Mouse (Mus musculus) kidney, embryonic 14.5 days (tissue): ENCODE results near the gene Cacna1c. TPM values are rescaled to one million over a fixed set of nuclear protein-coding genes. Genes with fewer than 3 reads are reported as not detected.

Experiments used
- ATAC-seq: fragments of 200-750 bp; cut with Nextera tagmentation; 2 replicates; pipeline ENCODE4 v1.8.0; 2017; ENCODE audit warnings: moderate number of reproducible peaks, mild to moderate bottlenecking, moderate TSS enrichment, moderate library complexity; ENCODE audit not compliant: low FRiP score, low TSS enrichment
- H3K27ac ChIP-seq: fragments of 300-500 bp; sonication (generic); 2 replicates; pipeline ENCODE4 v1.5.1; 2014; ENCODE audit warnings: low read depth, mild to moderate bottlenecking, low read length, moderate library complexity, mixed read lengths
- H3K27me3 ChIP-seq: fragments of 300-500 bp; sonication (generic); 2 replicates; pipeline ENCODE4 v1.6.1; 2014; ENCODE audit warnings: mild to moderate bottlenecking, low read length; ENCODE audit not compliant: control insufficient read depth, insufficient read depth
- H3K36me3 ChIP-seq: fragments of 300-500 bp; sonication (generic); 2 replicates; pipeline ENCODE4 v1.6.1; 2014; ENCODE audit warnings: low read length, mixed read lengths; ENCODE audit not compliant: control insufficient read depth, insufficient read depth
- H3K4me1 ChIP-seq: fragments of 300-500 bp; sonication (generic); 2 replicates; pipeline ENCODE4 v1.6.1; 2014; ENCODE audit warnings: low read length, mixed read lengths; ENCODE audit not compliant: control insufficient read depth, insufficient read depth
- H3K4me2 ChIP-seq: fragments of 300-500 bp; sonication (generic); replicated peaks from 2 replicates; pipeline ENCODE4 v1.6.1; 2014; ENCODE audit warnings: low read depth, mild to moderate bottlenecking, low read length
- H3K4me3 ChIP-seq: fragments of 300-500 bp; sonication (generic); 2 replicates; pipeline ENCODE4 v1.5.1; 2014; ENCODE audit warnings: mild to moderate bottlenecking, low read length
- H3K9ac ChIP-seq: fragments of 300-500 bp; sonication (generic); 2 replicates; pipeline ENCODE4 v1.6.1; 2014; ENCODE audit warnings: low read depth, mild to moderate bottlenecking, low read length, moderate library complexity
- H3K9me3 ChIP-seq: fragments of 300-500 bp; sonication (generic); 2 replicates; pipeline ENCODE4 v1.6.1; 2016; ENCODE audit warnings: low read length; ENCODE audit not compliant: control insufficient read depth
- WGBS: fragments of 180-500 bp; shearing (Covaris S2); extraction: QIAGEN DNeasy Blood & Tissue Kit; methylation state at CpG from one replicate; pipeline ENCODE4 v1.1.7; 2014; 5-methylcytosine and 5-hydroxymethylcytosine counted together
- polyA plus RNA-seq: library from polyadenylated mRNA; unstranded; fragments of >200 nt; fragmentation: Nextera tagmentation; extraction: Ambion mirVana; gene quantifications from 2 replicates; pipeline ENCODE4 v1.2.1, GENCODE M21; 2014

Cacna1c gene
- polyA plus RNA-seq, 1 experiment from 2014 or later, result 3.3 TPM

DNA sequence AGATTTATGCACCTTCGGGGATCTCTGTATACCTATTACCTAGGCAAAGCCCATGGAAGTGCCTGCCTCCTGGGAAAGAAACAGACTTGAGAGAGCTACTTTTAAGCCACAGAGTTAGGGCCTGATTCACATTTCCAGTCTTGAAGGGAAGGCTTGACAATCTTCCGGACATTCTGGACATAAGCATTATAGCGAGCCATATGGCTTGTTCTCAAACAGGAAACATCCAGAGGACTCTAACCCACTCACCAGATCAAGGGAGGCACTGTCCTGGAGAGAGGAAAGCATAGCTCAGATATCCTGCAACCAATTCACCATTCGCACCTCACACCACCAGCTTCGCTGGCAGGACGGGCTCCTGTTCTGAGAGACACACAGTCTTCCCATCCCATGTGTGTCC, 302.2 kb downstream of the Cacna1c start:
- no peak for ATAC-seq
- H3K9ac ChIP-seq, result no peak overlapping the region
- 78% methylated on average over 6 of the region's 6 CpGs for WGBS
- H3K27ac ChIP-seq, result no peak overlapping the region
- no peak overlapping the region for H3K4me2 ChIP-seq
- no peaks in the 10 kb centered on the region for H3K36me3 ChIP-seq
- no peak overlapping the region for H3K4me3 ChIP-seq
- no peaks in the 10 kb centered on the region for H3K27me3 ChIP-seq
- H3K9me3 ChIP-seq, result no peaks in the 10 kb centered on the region
- no peaks in the 10 kb centered on the region for H3K4me1 ChIP-seq

- no peaks in the 10 kb centered on the region for H3K27me3 ChIP-seq
- H3K27ac ChIP-seq, result no peak overlapping the region
- H3K4me2 ChIP-seq, result no peak overlapping the region
- no peaks in the 10 kb centered on the region for H3K9me3 ChIP-seq
- H3K36me3 ChIP-seq, result no peaks in the 10 kb centered on the region
- no peak for ATAC-seq
- H3K4me3 ChIP-seq, result no peak overlapping the region
- H3K9ac ChIP-seq, result no peak overlapping the region
- H3K4me1 ChIP-seq, result no peaks in the 10 kb centered on the region
- 52% methylated on average over 4 of the region's 4 CpGs for WGBS
Observed at GRCm38 (mm10) chr6:118889441-118889840, 306.8 kb downstream of the Cacna1c start.

GRCm38 (mm10) chr6:118887032-118887431, 309.2 kb downstream of the Cacna1c start:
- Histone ChIP-seq H3K9me3 (no peaks in the 10 kb centered on the region), H3K9ac (no peak overlapping the region), H3K27me3 (no peaks in the 10 kb centered on the region), H3K4me3 (no peak overlapping the region), H3K27ac (no peak overlapping the region), H3K4me2 (no peak overlapping the region), H3K4me1 (no peaks in the 10 kb centered on the region), H3K36me3 (no peaks in the 10 kb centered on the region)
- ATAC-seq, result no peak
- WGBS, result 57% methylated on average over 8 of the region's 8 CpGs

GRCm38 (mm10) chr6:118884961-118885360, 311.3 kb downstream of the Cacna1c start:
- Histone ChIP-seq H3K27me3 (no peaks in the 10 kb centered on the region), H3K4me2 (no peak overlapping the region), H3K4me1 (no peaks in the 10 kb centered on the region), H3K27ac (no peak overlapping the region), H3K4me3 (no peak overlapping the region), H3K36me3 (no peaks in the 10 kb centered on the region), H3K9ac (no peak overlapping the region), H3K9me3 (no peaks in the 10 kb centered on the region)
- ATAC-seq, result no peak
- WGBS, result 76% methylated on average over 1 of the region's 1 CpGs

DNA sequence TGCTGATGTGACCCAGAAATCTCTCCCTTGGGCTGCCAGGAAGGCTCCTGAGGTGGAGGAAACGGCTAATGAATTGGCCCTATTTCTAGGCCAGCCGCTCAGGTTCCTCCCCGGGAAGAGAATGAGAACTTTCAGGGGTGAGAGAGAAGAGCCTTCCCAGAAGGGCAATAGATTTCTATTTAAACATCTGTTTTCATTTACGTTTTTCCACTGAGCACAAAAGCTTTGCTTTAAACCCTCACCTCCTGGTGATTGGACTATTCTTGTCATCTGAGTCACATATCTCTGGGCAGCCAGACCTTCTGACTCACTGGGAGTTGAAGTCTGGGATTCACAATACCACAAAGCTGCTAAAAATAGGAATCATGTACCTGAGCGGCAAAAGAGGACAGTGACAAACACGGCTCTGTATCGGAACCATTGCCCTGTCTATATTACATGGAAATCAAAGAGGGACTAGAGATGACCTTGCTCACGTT, 312.1 kb downstream of the Cacna1c start:
- WGBS, result 70% methylated on average over 8 of the region's 8 CpGs
- Histone ChIP-seq H3K36me3 (no peaks in the 10 kb centered on the region), H3K9ac (no peak overlapping the region), H3K27ac (no peak overlapping the region), H3K27me3 (no peaks in the 10 kb centered on the region), H3K9me3 (no peaks in the 10 kb centered on the region), H3K4me2 (no peak overlapping the region), H3K4me3 (no peak overlapping the region), H3K4me1 (no peaks in the 10 kb centered on the region)
- ATAC-seq, result no peak

- no peaks in the 10 kb centered on the region for H3K36me3 ChIP-seq
- WGBS, result 27% methylated on average over 2 of the region's 2 CpGs
- H3K9me3 ChIP-seq, result no peaks in the 10 kb centered on the region
- no peak overlapping the region for H3K4me3 ChIP-seq
- no peak overlapping the region for H3K4me2 ChIP-seq
- no peak overlapping the region for H3K27ac ChIP-seq
- H3K27me3 ChIP-seq, result no peaks in the 10 kb centered on the region
- no peak overlapping the region for H3K9ac ChIP-seq
- ATAC-seq, result no peak
- no peaks in the 10 kb centered on the region for H3K4me1 ChIP-seq
Observed at GRCm38 (mm10) chr6:118876204-118876603, 320.0 kb downstream of the Cacna1c start.

- Histone ChIP-seq H3K9me3 (no peaks in the 10 kb centered on the region), H3K4me1 (no peaks in the 10 kb centered on the region), H3K27ac (no peak overlapping the region), H3K36me3 (no peaks in the 10 kb centered on the region), H3K4me2 (no peak overlapping the region), H3K27me3 (no peaks in the 10 kb centered on the region), H3K4me3 (no peak overlapping the region), H3K9ac (no peak overlapping the region)
- 73% methylated on average over 7 of the region's 7 CpGs for WGBS
- ATAC-seq, result no peak
Observed at GRCm38 (mm10) chr6:118870241-118870841, 325.9 kb downstream of the Cacna1c start.

DNA sequence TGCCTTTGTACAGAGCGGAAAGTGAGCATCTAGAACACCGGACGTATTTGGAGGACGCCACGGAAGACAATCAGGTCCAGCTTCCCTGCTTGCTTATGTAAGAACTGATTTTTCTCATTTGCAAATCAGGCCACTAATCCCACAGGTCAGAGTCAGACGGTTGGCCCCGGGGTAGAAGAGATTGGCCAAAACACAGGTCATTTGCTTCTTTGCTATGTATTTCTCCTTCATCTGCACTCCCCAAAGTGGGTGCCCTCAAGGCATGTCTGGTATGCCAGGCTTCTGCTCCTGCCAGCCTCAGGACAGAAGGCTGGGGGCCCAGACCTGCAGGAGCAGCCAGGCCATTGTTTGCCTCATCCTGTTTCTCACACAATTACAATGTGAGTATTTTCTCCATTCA, 328.8 kb downstream of the Cacna1c start:
- Histone ChIP-seq H3K27ac (no peak overlapping the region), H3K4me3 (no peak overlapping the region), H3K9me3 (no peaks in the 10 kb centered on the region), H3K9ac (no peak overlapping the region), H3K4me1 (no peaks in the 10 kb centered on the region), H3K4me2 (no peak overlapping the region), H3K27me3 (no peaks in the 10 kb centered on the region), H3K36me3 (no peaks in the 10 kb centered on the region)
- no peak for ATAC-seq
- WGBS, result 89% methylated on average over 7 of the region's 7 CpGs

GRCm38 (mm10) chr6:118866889-118867288, 329.3 kb downstream of the Cacna1c start:
- no peaks in the 10 kb centered on the region for H3K36me3 ChIP-seq
- WGBS, result 59% methylated on average over 3 of the region's 3 CpGs
- H3K27me3 ChIP-seq, result no peaks in the 10 kb centered on the region
- no peaks in the 10 kb centered on the region for H3K4me1 ChIP-seq
- H3K9me3 ChIP-seq, result no peaks in the 10 kb centered on the region
- no peak for ATAC-seq
- no peak overlapping the region for H3K4me3 ChIP-seq
- no peak overlapping the region for H3K27ac ChIP-seq
- H3K4me2 ChIP-seq, result no peak overlapping the region
- H3K9ac ChIP-seq, result no peak overlapping the region
